Mouse (Mus musculus): ENCODE measurements around the gene Pcdh15. TPM values are rescaled to one million over a fixed set of nuclear protein-coding genes. Genes with fewer than 3 reads are reported as not detected.

Gene Pcdh15
- polyA plus RNA-seq (2015; fragmentation: Nextera tagmentation; extraction: Ambion mirVana) = 6.4 and 8.8 TPM in 2 replicates

GRCm38 (mm10) chr10:73098966-73099845, at the start of gene Pcdh15:
Gene Pcdh15, plus strand, starts transcription at chr10:73099342.
- Histone ChIP-seq H3K4me3 (peak within 1 kb of the TSS; percentile 66), H3K9ac (peak within 1 kb of the TSS; percentile 76), H3K36me3 (no peaks in the 10 kb centered on the region), H3K4me2 (peak within 1 kb of the TSS; percentile 93), H3K27ac (replicated peaks) (peak within 1 kb of the TSS; percentile 78), H3K27me3 (peaks cover 67% of the 10 kb centered on the region), H3K9me3 (no peaks in the 10 kb centered on the region), H3K4me1 (replicated peaks) (peaks cover 30% of the 10 kb centered on the region)
- peak; percentile 49 for ATAC-seq (ENCODE audit: low read depth)
- under 1% methylated on average over 79 of the region's 79 CpGs for WGBS

GRCm38 (mm10) chr10:73052074-73052473, 47.1 kb upstream of the Pcdh15 start:
- Histone ChIP-seq H3K27me3 (no peaks in the 10 kb centered on the region), H3K36me3 (no peaks in the 10 kb centered on the region), H3K9me3 (no peaks in the 10 kb centered on the region), H3K4me2 (no peak overlapping the region), H3K9ac (no peak overlapping the region), H3K27ac (replicated peaks) (no peak overlapping the region), H3K4me3 (no peak overlapping the region), H3K4me1 (replicated peaks) (no peaks in the 10 kb centered on the region)
- 90% methylated on average over 6 of the region's 6 CpGs for WGBS
- no peak for ATAC-seq (ENCODE audit: low read depth)

GRCm38 (mm10) chr10:73059726-73060230, 39.4 kb upstream of the Pcdh15 start:
- Histone ChIP-seq H3K27ac (replicated peaks) (no peak overlapping the region), H3K4me2 (no peak overlapping the region), H3K27me3 (no peaks in the 10 kb centered on the region), H3K9me3 (no peaks in the 10 kb centered on the region), H3K4me3 (no peak overlapping the region), H3K9ac (no peak overlapping the region), H3K36me3 (no peaks in the 10 kb centered on the region), H3K4me1 (replicated peaks) (no peaks in the 10 kb centered on the region)
- WGBS = 54% methylated on average over 2 of the region's 2 CpGs
- ATAC-seq (ENCODE audit: low read depth) = no peak

GRCm38 (mm10) chr10:73086703-73087102, 12.4 kb upstream of the Pcdh15 start:
- no peaks in the 10 kb centered on the region for H3K4me1 ChIP-seq (replicated peaks)
- H3K9me3 ChIP-seq = no peaks in the 10 kb centered on the region
- H3K27ac ChIP-seq (replicated peaks) = no peak overlapping the region
- H3K36me3 ChIP-seq = no peaks in the 10 kb centered on the region
- H3K9ac ChIP-seq = no peak overlapping the region
- no peaks in the 10 kb centered on the region for H3K27me3 ChIP-seq
- ATAC-seq (ENCODE audit: low read depth) = no peak
- H3K4me3 ChIP-seq = no peak overlapping the region
- no peak overlapping the region for H3K4me2 ChIP-seq
- WGBS = 75% methylated on average over 5 of the region's 5 CpGs

- WGBS = 1% methylated on average over 17 of the region's 17 CpGs
- peak overlapping the region; percentile 53 for H3K27ac ChIP-seq (replicated peaks)
- peak overlapping the region; percentile 68 for H3K9ac ChIP-seq
- H3K4me3 ChIP-seq = peak overlapping the region; percentile 52
- peaks cover 56% of the 10 kb centered on the region for H3K27me3 ChIP-seq
- no peaks in the 10 kb centered on the region for H3K36me3 ChIP-seq
- H3K9me3 ChIP-seq = no peaks in the 10 kb centered on the region
- ATAC-seq (ENCODE audit: low read depth) = peak; percentile 66
- H3K4me1 ChIP-seq (replicated peaks) = peaks cover 30% of the 10 kb centered on the region
- H3K4me2 ChIP-seq = peak overlapping the region; percentile 93
Observed at GRCm38 (mm10) chr10:73096531-73097135, 2.5 kb upstream of the Pcdh15 start.

- peaks cover 61% of the 10 kb centered on the region for H3K27me3 ChIP-seq
- WGBS = 3% methylated on average over 7 of the region's 7 CpGs
- peak; percentile 51 for ATAC-seq (ENCODE audit: low read depth)
- peaks cover 30% of the 10 kb centered on the region for H3K4me1 ChIP-seq (replicated peaks)
- peak overlapping the region; percentile 53; the same call in 1 of the 2 replicates for H3K27ac ChIP-seq (replicated peaks)
- no peaks in the 10 kb centered on the region for H3K9me3 ChIP-seq
- peak overlapping the region; percentile 68 for H3K9ac ChIP-seq
- H3K4me3 ChIP-seq = peak overlapping the region; percentile 52
- H3K4me2 ChIP-seq = peak overlapping the region; percentile 93
- H3K36me3 ChIP-seq = no peaks in the 10 kb centered on the region
Observed at GRCm38 (mm10) chr10:73097176-73097575, 2.0 kb upstream of the Pcdh15 start.

- peaks cover 30% of the 10 kb centered on the region for H3K4me1 ChIP-seq (replicated peaks)
- H3K9ac ChIP-seq = no peak overlapping the region
- under 1% methylated on average over 17 of the region's 17 CpGs for WGBS
Observed at GRCm38 (mm10) chr10:73097979-73098378, 1.2 kb upstream of the Pcdh15 start.

GRCm38 (mm10) chr10:73099846-73100241, 702 bp downstream of the Pcdh15 start:
- WGBS = under 1% methylated on average over 36 of the region's 37 CpGs
- no peaks in the 10 kb centered on the region for H3K9me3 ChIP-seq
- peaks cover 66% of the 10 kb centered on the region for H3K27me3 ChIP-seq
- peak overlapping the region; percentile 78 for H3K27ac ChIP-seq (replicated peaks)
- H3K4me2 ChIP-seq = peak overlapping the region; percentile 93
- peak overlapping the region; percentile 66 for H3K4me3 ChIP-seq
- peaks cover 30% of the 10 kb centered on the region for H3K4me1 ChIP-seq (replicated peaks)
- H3K36me3 ChIP-seq = no peaks in the 10 kb centered on the region
- H3K9ac ChIP-seq = peak overlapping the region; percentile 76
- ATAC-seq (ENCODE audit: low read depth) = peak; percentile 68; the same call in 1 of the 2 replicates

More at GRCm38 (mm10) chr10:73097979-73098378, 1.2 kb upstream of the Pcdh15 start:
- no peak for ATAC-seq (ENCODE audit: low read depth)
- H3K27ac ChIP-seq (replicated peaks) = no peak overlapping the region
- no peaks in the 10 kb centered on the region for H3K36me3 ChIP-seq
- H3K4me2 ChIP-seq = peak overlapping the region; percentile 93
- peak overlapping the region; percentile 66; the same call in 1 of the 2 replicates for H3K4me3 ChIP-seq
- H3K27me3 ChIP-seq = peaks cover 65% of the 10 kb centered on the region
- no peaks in the 10 kb centered on the region for H3K9me3 ChIP-seq

GRCm38 (mm10) chr10:73103383-73103994, 4.3 kb downstream of the Pcdh15 start:
- Histone ChIP-seq H3K4me2 (no peak overlapping the region), H3K9ac (no peak overlapping the region), H3K27ac (replicated peaks) (no peak overlapping the region), H3K9me3 (no peaks in the 10 kb centered on the region), H3K36me3 (no peaks in the 10 kb centered on the region), H3K4me3 (no peak overlapping the region), H3K4me1 (replicated peaks) (peaks cover 11% of the 10 kb centered on the region), H3K27me3 (peaks cover 41% of the 10 kb centered on the region)
- WGBS = 78% methylated on average over 13 of the region's 13 CpGs
- no peak for ATAC-seq (ENCODE audit: low read depth)

- no peak for ATAC-seq (ENCODE audit: low read depth)
- Histone ChIP-seq H3K9me3 (no peaks in the 10 kb centered on the region), H3K27me3 (peaks cover 18% of the 10 kb centered on the region), H3K4me1 (replicated peaks) (no peaks in the 10 kb centered on the region), H3K4me2 (no peak overlapping the region), H3K9ac (no peak overlapping the region), H3K4me3 (no peak overlapping the region), H3K27ac (replicated peaks) (no peak overlapping the region), H3K36me3 (no peaks in the 10 kb centered on the region)
- WGBS = 43% methylated on average over 2 of the region's 2 CpGs
Observed at GRCm38 (mm10) chr10:73105893-73106292, 6.8 kb downstream of the Pcdh15 start.

GRCm38 (mm10) chr10:73137985-73138384, 38.8 kb downstream of the Pcdh15 start:
- no peak for ATAC-seq (ENCODE audit: low read depth)
- Histone ChIP-seq H3K4me2 (no peak overlapping the region), H3K9ac (no peak overlapping the region), H3K9me3 (no peaks in the 10 kb centered on the region), H3K27me3 (no peaks in the 10 kb centered on the region), H3K27ac (replicated peaks) (no peak overlapping the region), H3K4me3 (no peak overlapping the region), H3K4me1 (replicated peaks) (no peaks in the 10 kb centered on the region), H3K36me3 (no peaks in the 10 kb centered on the region)
- 76% methylated on average over 3 of the region's 3 CpGs for WGBS

- Histone ChIP-seq H3K4me1 (replicated peaks) (no peaks in the 10 kb centered on the region), H3K36me3 (no peaks in the 10 kb centered on the region), H3K27ac (replicated peaks) (no peak overlapping the region), H3K9ac (no peak overlapping the region), H3K27me3 (no peaks in the 10 kb centered on the region), H3K4me2 (no peak overlapping the region), H3K9me3 (no peaks in the 10 kb centered on the region), H3K4me3 (no peak overlapping the region)
- ATAC-seq (ENCODE audit: low read depth) = no peak
Observed at GRCm38 (mm10) chr10:73147543-73147942, 48.4 kb downstream of the Pcdh15 start.
